Mouse (Mus musculus): Measurements from ENCODE around the gene Ivns1abp. TPM values are rescaled to one million over a fixed set of nuclear protein-coding genes. Genes with fewer than 3 reads are reported as not detected.
A peak's percentile ranks its signal among the peaks of the same experiment; 100 is the strongest.
"Not testable (repeated sequence)": the region's sequence is repeated elsewhere in the genome, so short reads cannot be mapped to it uniquely, and the experiment has no call there.

Ivns1abp gene
- polyA plus RNA-seq (2016; fragmentation: Nextera tagmentation; extraction: Ambion mirVana) = 325 and 337 TPM in 2 replicates

GRCm38 (mm10) chr1:151344283-151345108 lies at the start of gene Ivns1abp:
Ivns1abp (plus strand) TSS chr1:151344477.
- Histone ChIP-seq H3K36me3 (peaks cover 1% of the 10 kb centered on the region), H3K4me2 (replicated peaks) (peak within 1 kb of the TSS; percentile 62), H3K4me3 (peak within 1 kb of the TSS; percentile 95), H3K9me3 (replicated peaks) (no peaks in the 10 kb centered on the region), H3K27me3 (no peaks in the 10 kb centered on the region), H3K4me1 (peaks cover 36% of the 10 kb centered on the region), H3K27ac (peak within 1 kb of the TSS; percentile 95), H3K9ac (peak within 1 kb of the TSS; percentile 98)
- under 1% methylated on average over 91 of the region's 104 CpGs for WGBS
- ATAC-seq (ENCODE audit: low FRiP score) = peak; percentile 94

- no peaks in the 10 kb centered on the region for H3K4me1 ChIP-seq
- no peaks in the 10 kb centered on the region for H3K36me3 ChIP-seq
- H3K9ac ChIP-seq = no peak overlapping the region
- ATAC-seq (ENCODE audit: low FRiP score) = no peak
- 66% methylated on average over 3 of the region's 3 CpGs for WGBS
- no peak overlapping the region for H3K4me2 ChIP-seq (replicated peaks)
- H3K9me3 ChIP-seq (replicated peaks) = no peaks in the 10 kb centered on the region
- no peak overlapping the region for H3K4me3 ChIP-seq
- no peaks in the 10 kb centered on the region for H3K27me3 ChIP-seq
- H3K27ac ChIP-seq = no peak overlapping the region
Observed at GRCm38 (mm10) chr1:151295486-151295885, 48.8 kb upstream of the Ivns1abp start.

- Histone ChIP-seq H3K4me3 (no peak overlapping the region), H3K9me3 (replicated peaks) (no peaks in the 10 kb centered on the region), H3K27ac (no peak overlapping the region), H3K9ac (no peak overlapping the region), H3K4me1 (no peaks in the 10 kb centered on the region), H3K4me2 (replicated peaks) (no peak overlapping the region), H3K27me3 (no peaks in the 10 kb centered on the region), H3K36me3 (no peaks in the 10 kb centered on the region)
- WGBS = 86% methylated on average over 1 of the region's 1 CpGs
- ATAC-seq (ENCODE audit: low FRiP score) = no peak
Observed at GRCm38 (mm10) chr1:151296621-151297020, 47.7 kb upstream of the Ivns1abp start.

- no peak overlapping the region for H3K4me3 ChIP-seq
- no peaks in the 10 kb centered on the region for H3K9me3 ChIP-seq (replicated peaks)
- no peaks in the 10 kb centered on the region for H3K27me3 ChIP-seq
- H3K27ac ChIP-seq = no peak overlapping the region
- no peak overlapping the region for H3K4me2 ChIP-seq (replicated peaks)
- ATAC-seq (ENCODE audit: low FRiP score) = no peak
- H3K36me3 ChIP-seq = no peaks in the 10 kb centered on the region
- 86% methylated on average over 6 of the region's 6 CpGs for WGBS
- no peaks in the 10 kb centered on the region for H3K4me1 ChIP-seq
- H3K9ac ChIP-seq = no peak overlapping the region
Observed at GRCm38 (mm10) chr1:151297025-151297424, 47.3 kb upstream of the Ivns1abp start.

- Histone ChIP-seq H3K4me3 (no peak overlapping the region), H3K27ac (no peak overlapping the region), H3K4me2 (replicated peaks) (no peak overlapping the region), H3K9ac (no peak overlapping the region), H3K9me3 (replicated peaks) (no peaks in the 10 kb centered on the region), H3K4me1 (no peaks in the 10 kb centered on the region), H3K36me3 (no peaks in the 10 kb centered on the region), H3K27me3 (no peaks in the 10 kb centered on the region)
- ATAC-seq (ENCODE audit: low FRiP score) = no peak
- 89% methylated on average over 2 of the region's 2 CpGs for WGBS
Observed at GRCm38 (mm10) chr1:151297596-151297995, 46.7 kb upstream of the Ivns1abp start.

GRCm38 (mm10) chr1:151301456-151301855 lies 42.8 kb upstream of the Ivns1abp start:
- WGBS = 83% methylated on average over 6 of the region's 6 CpGs
- H3K27me3 ChIP-seq = no peaks in the 10 kb centered on the region
- no peak for ATAC-seq (ENCODE audit: low FRiP score)
- H3K9me3 ChIP-seq (replicated peaks) = no peaks in the 10 kb centered on the region
- no peaks in the 10 kb centered on the region for H3K36me3 ChIP-seq
- no peak overlapping the region for H3K4me3 ChIP-seq
- no peak overlapping the region for H3K9ac ChIP-seq
- no peaks in the 10 kb centered on the region for H3K4me1 ChIP-seq
- no peak overlapping the region for H3K4me2 ChIP-seq (replicated peaks)
- no peak overlapping the region for H3K27ac ChIP-seq

GRCm38 (mm10) chr1:151301904-151302303 lies 42.4 kb upstream of the Ivns1abp start:
- Histone ChIP-seq H3K4me3 (no peak overlapping the region), H3K27me3 (no peaks in the 10 kb centered on the region), H3K27ac (no peak overlapping the region), H3K36me3 (no peaks in the 10 kb centered on the region), H3K4me1 (no peaks in the 10 kb centered on the region), H3K4me2 (replicated peaks) (no peak overlapping the region), H3K9ac (no peak overlapping the region), H3K9me3 (replicated peaks) (no peaks in the 10 kb centered on the region)
- 80% methylated on average over 3 of the region's 3 CpGs for WGBS
- no peak for ATAC-seq (ENCODE audit: low FRiP score)

GRCm38 (mm10) chr1:151303265-151303664 lies 41.0 kb upstream of the Ivns1abp start:
- Histone ChIP-seq H3K27me3 (no peaks in the 10 kb centered on the region), H3K9ac (no peak overlapping the region), H3K9me3 (replicated peaks) (no peaks in the 10 kb centered on the region), H3K36me3 (no peaks in the 10 kb centered on the region), H3K27ac (no peak overlapping the region), H3K4me2 (replicated peaks) (no peak overlapping the region), H3K4me1 (no peaks in the 10 kb centered on the region), H3K4me3 (no peak overlapping the region)
- no peak for ATAC-seq (ENCODE audit: low FRiP score)

- not testable (repeated sequence) for H3K36me3 ChIP-seq; H3K4me3 ChIP-seq; H3K9ac ChIP-seq; H3K27ac ChIP-seq; H3K4me1 ChIP-seq; ATAC-seq (ENCODE audit: low FRiP score); H3K4me2 ChIP-seq (replicated peaks); H3K9me3 ChIP-seq (replicated peaks); H3K27me3 ChIP-seq
- WGBS = 74% methylated on average over 3 of the region's 3 CpGs
Observed at GRCm38 (mm10) chr1:151305001-151305400, 39.3 kb upstream of the Ivns1abp start.

- Histone ChIP-seq H3K4me1 (no peaks in the 10 kb centered on the region), H3K9ac (no peak overlapping the region), H3K9me3 (replicated peaks) (no peaks in the 10 kb centered on the region), H3K27me3 (no peaks in the 10 kb centered on the region), H3K4me3 (no peak overlapping the region), H3K36me3 (no peaks in the 10 kb centered on the region), H3K27ac (no peak overlapping the region), H3K4me2 (replicated peaks) (no peak overlapping the region)
- WGBS = 69% methylated on average over 2 of the region's 2 CpGs
- ATAC-seq (ENCODE audit: low FRiP score) = no peak
Observed at GRCm38 (mm10) chr1:151307059-151307458, 37.2 kb upstream of the Ivns1abp start.

- H3K27ac ChIP-seq = no peak overlapping the region
- H3K4me3 ChIP-seq = no peak overlapping the region
- H3K9me3 ChIP-seq (replicated peaks) = no peaks in the 10 kb centered on the region
- ATAC-seq (ENCODE audit: low FRiP score) = no peak
- H3K4me1 ChIP-seq = no peaks in the 10 kb centered on the region
- no peaks in the 10 kb centered on the region for H3K36me3 ChIP-seq
- no peak overlapping the region for H3K9ac ChIP-seq
- WGBS = 81% methylated on average over 3 of the region's 3 CpGs
- no peak overlapping the region for H3K4me2 ChIP-seq (replicated peaks)
- no peaks in the 10 kb centered on the region for H3K27me3 ChIP-seq
Observed at GRCm38 (mm10) chr1:151307821-151308220, 36.5 kb upstream of the Ivns1abp start.

- Histone ChIP-seq H3K9me3 (replicated peaks) (no peaks in the 10 kb centered on the region), H3K36me3 (no peaks in the 10 kb centered on the region), H3K4me3 (no peak overlapping the region), H3K4me2 (replicated peaks) (no peak overlapping the region), H3K4me1 (no peaks in the 10 kb centered on the region), H3K9ac (no peak overlapping the region), H3K27me3 (no peaks in the 10 kb centered on the region), H3K27ac (no peak overlapping the region)
- WGBS = 36% methylated on average over 4 of the region's 4 CpGs
- no peak for ATAC-seq (ENCODE audit: low FRiP score)
Observed at GRCm38 (mm10) chr1:151308508-151308907, 35.8 kb upstream of the Ivns1abp start.

GRCm38 (mm10) chr1:151310511-151310910 lies 33.8 kb upstream of the Ivns1abp start:
- H3K27ac ChIP-seq = no peak overlapping the region
- no peaks in the 10 kb centered on the region for H3K36me3 ChIP-seq
- no peak overlapping the region for H3K9ac ChIP-seq
- H3K4me1 ChIP-seq = no peaks in the 10 kb centered on the region
- H3K4me3 ChIP-seq = no peak overlapping the region
- H3K27me3 ChIP-seq = no peaks in the 10 kb centered on the region
- H3K9me3 ChIP-seq (replicated peaks) = no peaks in the 10 kb centered on the region
- ATAC-seq (ENCODE audit: low FRiP score) = no peak
- WGBS = 82% methylated on average over 5 of the region's 5 CpGs
- no peak overlapping the region for H3K4me2 ChIP-seq (replicated peaks)

All from hindbrain, embryonic 12.5 days (tissue).